Mouse (Mus musculus) frontal cortex, postnatal 14 days (tissue): ENCODE results near the gene Svs3a.
"Not testable (repeated sequence)": the region's sequence is repeated elsewhere in the genome, so short reads cannot be mapped to it uniquely, and the experiment has no call there.

Experiments
- DNase-seq, 2 experiments: peaks; one replicate each; pipeline ENCODE4 v3.0.0; 2022; ENCODE audit warnings: low spot score in 2 of 2

The Svs3a gene

DNA sequence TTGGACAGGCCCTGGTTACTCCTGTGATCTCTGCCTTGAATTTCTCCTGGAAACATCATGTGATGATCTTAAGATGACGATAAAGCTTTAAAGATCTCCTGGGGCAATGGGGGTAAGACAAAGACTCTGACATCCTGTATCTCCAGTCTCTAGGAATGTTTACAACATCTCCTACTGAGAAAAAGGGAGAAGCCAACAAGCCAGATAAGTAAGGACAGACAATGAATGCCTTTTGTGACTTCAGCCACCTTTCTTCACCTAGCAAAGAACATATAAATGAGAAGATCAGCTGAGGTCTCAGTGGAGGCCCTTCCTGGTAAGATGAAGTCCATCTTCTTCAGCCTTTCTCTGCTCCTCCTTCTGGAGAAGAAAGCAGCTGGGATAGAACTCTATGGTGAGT, at the start of gene Svs3a:
Gene Svs3a (plus strand): TSS at position 301 of the 400 bp plus-strand sequence.
- DNase-seq, result not testable (repeated sequence)

DNA sequence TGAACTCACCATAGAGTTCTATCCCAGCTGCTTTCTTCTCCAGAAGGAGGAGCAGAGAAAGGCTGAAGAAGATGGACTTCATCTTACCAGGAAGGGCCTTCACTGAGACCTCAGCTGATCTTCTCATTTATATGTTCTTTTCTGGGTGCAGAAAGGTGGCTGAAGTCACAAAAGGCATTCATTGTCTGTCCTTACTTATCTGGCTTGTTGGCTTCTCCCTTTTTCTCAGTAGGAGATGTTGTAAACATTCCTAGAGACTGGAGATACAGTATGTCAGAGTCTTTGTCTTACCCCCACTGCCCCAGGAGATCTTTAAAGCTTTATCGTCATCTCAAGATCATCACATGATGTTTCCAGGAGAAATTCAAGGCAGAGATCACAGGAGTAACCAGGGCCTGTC, 32.5 kb upstream of the Svs3a start, which contains the start of gene Svs3b:
Gene Svs3b (minus strand): TSS at position 101 of the 400 bp plus-strand sequence.
- not testable (repeated sequence) for DNase-seq

DNA sequence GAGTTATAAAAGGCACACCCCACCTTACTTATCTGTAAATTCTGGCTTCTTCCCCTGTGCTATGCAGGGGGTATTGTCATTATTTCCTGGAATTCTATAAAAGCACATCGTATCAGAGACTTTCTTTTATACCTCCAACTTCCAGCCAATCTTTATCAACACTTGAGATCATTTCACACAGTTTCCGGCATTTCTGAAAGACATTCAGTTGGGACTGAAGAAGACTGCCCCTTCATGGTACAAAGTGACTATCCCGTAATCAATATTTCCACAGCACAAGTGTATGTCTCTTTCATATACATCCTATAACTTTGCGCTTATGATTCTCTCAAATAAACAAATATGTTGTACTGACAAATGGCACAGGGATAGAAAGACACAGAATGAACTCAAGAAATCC, 10.7 kb upstream of the Svs3a start, which contains the start of gene Svs4:
Gene Svs4 (minus strand): TSS at position 101 of the 400 bp plus-strand sequence.
- no peak for DNase-seq

DNA sequence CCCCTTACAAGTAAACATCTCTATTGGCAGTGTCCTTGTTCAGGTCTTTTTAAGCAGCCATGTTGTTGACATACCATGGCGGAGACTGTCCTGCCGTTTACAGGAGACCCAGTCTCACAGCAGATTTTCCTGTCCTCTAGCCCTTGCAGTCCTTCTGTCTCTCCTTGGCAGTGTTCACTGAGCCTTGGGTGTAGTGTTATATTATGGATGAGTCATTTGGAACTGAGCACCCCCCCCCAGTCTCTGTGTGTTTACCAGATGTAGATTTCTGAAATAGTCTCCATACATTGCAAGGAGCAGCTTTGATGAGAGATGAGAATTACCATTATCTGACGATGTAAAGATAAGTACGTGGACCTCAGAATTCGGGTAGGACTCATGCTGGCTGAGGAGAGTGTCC, 23.5 kb downstream of the Svs3a start:
- no peak for DNase-seq

DNA sequence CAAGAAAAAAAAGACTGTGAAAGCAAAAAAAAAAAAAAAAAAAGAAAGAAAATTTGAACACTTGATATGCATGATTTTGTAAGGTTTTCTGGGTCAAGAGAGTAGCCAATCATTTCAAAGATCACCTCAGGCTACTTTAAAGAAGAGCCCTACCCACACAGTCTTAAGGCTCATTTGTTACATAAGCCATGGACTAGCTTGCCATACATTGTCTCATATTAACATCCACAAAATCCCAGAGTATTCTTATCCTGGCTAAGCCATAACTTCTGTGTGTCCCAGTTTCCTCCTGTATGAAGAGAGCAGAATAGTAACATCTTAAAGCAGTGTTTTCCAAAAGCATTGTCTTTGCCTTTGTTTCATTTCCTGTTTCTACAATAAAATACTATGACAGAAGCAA, 26.4 kb downstream of the Svs3a start:
- DNase-seq, result not testable (repeated sequence)

DNA sequence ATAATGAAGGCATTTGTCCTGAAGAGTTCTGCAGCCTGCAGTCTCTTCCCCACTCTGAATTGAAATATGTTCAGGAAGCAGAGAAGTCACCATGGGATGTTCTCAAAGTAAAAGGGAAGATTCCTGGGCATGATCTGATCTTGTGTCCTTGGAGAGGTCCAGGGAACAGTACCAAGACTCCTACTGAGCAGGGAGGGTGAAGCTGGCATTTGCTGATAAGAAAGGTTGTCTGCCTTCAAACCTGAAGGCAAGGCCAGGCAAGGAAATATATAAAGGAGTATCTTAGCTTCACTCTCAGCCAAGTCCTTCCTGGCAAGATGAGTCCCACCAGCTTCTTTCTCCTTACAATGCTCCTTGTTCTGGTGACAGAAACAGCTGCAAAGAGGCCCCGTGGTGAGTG, 27.4 kb downstream of the Svs3a start, which contains the start of gene Svs6:
Gene Svs6 (plus strand): TSS at position 301 of the 400 bp plus-strand sequence.
- not testable (repeated sequence) for DNase-seq

DNA sequence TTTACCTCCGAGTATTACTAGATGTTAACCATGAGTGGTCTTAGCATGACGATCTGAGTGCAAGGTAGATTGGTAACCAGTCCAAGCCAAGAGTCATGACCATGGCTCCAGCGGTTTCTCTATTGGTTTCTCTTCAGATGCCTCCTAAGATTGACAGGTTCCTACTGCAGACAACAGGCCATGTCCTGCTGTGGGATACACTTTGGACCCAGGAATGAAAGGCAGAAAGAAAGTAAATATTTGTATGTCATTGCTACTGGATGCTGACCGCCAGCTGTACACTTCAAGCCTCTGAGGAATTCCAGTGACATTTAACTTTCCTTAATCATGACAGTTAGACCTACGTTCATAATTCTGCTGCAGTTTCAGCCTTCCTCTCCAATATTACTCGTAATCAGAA, 31.9 kb downstream of the Svs3a start:
- DNase-seq, result no peak

DNA sequence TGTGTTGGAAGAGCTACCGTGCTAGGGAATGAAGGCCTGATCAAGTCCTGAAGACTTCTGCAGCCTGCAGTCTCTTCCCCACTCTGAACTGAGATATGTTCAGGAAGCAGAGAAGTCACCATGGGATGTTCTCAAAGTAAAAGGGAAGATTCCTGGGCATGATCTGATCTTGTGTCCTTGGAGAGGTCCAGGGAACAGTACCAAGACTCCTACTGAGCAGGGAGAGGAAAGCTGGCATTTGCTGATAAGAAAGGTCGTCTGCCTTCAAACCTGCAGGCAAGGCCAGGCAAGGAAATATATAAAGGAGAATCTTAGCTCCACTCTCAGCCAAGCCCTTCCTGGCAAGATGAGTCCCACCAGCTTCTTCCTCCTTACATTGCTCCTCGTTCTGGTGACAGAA, 43.4 kb downstream of the Svs3a start, which contains the start of gene Svs5:
Gene Svs5 (plus strand): TSS at position 301 of the 400 bp plus-strand sequence.
- DNase-seq, result not testable (repeated sequence)
